Mouse (Mus musculus): Measurements from ENCODE around the gene Carmil3.
A peak's percentile ranks its signal among the peaks of the same experiment; 100 is the strongest.

Carmil3 gene

DNA sequence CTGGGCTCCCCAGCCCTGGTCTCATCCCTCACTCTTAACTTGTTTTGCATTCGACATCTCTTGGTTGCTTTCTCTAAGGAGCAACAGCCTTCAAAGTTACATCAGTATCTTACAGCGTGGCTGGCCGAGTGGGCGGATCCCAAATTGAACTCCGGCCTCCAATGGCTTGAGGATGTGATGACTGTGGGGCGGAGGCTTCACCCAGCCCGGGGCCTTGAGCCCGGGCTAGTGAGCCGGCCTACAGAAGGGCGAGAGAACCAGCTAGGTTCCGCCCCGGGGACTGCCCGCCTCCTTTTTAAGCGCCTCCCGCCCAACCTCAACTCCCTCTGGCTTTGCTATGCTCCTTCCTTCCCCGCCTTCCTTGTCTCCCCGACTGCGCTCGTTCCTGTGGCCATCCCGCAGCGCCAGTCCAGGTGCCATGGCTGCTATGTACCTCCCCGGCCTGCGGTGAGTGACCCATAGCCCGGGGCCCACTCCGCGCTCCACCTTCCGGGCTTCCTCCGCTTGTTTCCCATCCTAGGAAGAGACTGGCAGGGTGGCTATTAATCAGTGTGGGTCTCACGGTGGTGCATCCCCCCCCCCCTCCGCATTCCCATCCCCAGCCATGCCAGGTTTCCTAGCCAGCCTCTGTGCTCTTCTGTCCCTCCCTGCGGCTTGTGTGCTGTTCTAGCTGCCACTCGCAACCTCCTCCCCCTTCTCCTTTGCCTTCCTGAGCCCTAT, 49.8 kb downstream of the Carmil3 start, which contains the start of gene Pck2:
TSS of gene Pck2 (plus strand) at position 200 of the 720 bp plus-strand sequence.
- peak; percentile 93 for ATAC-seq (ENCODE audit: insufficient number of reproducible peaks, low FRiP score, low TSS enrichment)

DNA sequence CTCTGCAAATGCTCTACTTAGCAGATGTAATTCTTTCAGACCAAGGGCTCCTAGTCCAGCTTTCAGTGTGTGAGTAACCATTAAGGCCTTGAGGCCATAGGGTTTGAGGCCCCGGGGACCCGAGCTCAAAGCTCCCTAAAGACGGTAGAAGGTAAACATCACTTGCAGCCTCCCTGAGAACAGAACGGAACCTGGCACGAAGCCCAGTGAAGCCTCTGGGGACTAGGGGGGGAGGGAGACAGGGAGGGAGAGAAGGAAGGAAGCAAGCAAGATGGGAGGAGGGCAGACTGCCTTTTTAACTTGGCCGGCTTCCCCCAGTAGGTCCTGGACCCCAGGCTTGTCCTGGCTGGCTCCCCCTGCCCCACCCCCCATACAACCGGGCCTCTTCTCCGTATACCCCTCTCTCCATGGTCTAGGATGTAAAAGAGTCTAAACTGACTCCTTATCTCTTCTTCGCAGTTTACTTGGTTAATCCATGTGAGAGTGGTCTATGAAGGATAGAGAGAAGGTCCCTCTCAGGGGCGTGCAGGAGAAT, 50.4 kb downstream of the Carmil3 start:
- 0 out of 2 replicates have a peak, but pooled peaks have one; percentile 13 for ATAC-seq (ENCODE audit: insufficient number of reproducible peaks, low FRiP score, low TSS enrichment)

DNA sequence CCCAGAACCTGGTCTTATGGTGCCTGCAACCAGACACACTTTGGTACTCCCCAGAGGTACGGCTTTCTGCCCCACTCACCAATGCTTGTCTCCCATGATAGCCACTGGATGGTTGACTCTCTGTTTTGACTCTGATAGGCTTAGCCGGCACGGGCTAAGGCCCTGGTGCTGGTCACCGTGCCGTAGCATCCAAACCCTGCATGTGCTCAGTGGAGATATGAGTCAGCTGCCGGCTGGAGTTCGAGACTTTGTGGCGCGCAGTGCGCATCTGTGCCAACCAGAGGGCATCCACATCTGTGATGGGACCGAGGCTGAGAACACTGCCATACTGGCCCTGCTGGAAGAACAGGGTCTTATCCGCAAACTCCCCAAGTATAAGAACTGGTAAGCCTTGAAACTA, 51.8 kb downstream of the Carmil3 start:
- ATAC-seq (ENCODE audit: insufficient number of reproducible peaks, low FRiP score, low TSS enrichment) = no peak

DNA sequence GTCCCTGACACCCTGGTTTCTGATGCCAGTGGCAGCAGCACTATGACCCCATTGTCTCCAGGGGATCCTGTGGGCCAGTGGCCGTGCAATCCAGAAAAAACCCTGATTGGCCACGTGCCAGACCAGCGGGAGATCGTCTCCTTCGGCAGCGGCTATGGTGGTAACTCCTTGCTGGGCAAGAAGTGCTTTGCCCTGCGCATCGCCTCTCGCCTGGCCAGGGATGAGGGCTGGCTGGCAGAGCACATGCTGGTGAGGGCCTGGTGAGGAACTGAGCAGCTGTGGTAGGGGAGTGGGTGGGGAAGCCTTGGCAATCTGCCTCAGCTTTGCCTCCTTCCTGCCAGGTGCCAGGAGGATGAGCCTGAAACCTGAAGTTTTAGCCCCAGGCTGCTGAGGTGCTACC, 53.9 kb downstream of the Carmil3 start:
- no peak for ATAC-seq (ENCODE audit: insufficient number of reproducible peaks, low FRiP score, low TSS enrichment)

DNA sequence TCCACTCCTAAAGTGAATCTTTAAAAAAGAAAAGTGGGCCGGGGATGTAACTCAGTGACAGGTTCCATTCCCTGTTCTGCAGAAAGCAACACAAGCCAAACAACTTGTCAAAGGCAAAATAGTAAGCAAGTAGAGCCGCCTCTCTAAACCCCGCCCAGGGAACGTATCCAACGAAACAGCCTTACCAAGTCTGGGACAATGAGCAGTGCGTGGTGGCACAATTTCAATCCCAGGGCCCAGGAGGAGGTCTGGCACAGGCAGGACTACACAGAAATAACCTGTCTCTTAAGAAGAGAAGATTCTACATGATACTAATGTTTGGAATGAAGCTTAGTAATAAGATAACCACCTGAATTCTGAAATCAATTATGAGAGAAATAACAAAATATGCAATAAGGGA, 59.7 kb downstream of the Carmil3 start:
- no peak for ATAC-seq (ENCODE audit: insufficient number of reproducible peaks, low FRiP score, low TSS enrichment)

DNA sequence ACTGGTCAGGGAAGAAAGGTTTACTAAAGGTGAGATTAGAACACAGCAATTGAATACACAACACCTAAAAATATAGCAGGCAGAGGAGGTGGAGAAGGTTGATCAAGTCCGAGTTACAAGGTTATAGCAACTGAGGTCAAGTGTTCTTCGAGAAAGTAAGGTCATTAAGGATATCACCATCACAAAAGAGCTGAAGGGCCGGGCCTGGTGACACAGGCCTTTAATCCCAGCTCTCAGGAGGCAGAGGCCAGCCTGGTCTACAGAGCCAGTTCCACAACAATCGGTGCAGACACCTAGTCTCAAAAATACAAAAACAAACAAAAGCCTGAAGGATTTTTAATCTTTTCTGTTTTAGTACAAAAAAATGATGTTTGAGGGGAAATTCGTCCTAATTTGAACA, 60.9 kb downstream of the Carmil3 start:
- ATAC-seq (ENCODE audit: insufficient number of reproducible peaks, low FRiP score, low TSS enrichment) = no peak

DNA sequence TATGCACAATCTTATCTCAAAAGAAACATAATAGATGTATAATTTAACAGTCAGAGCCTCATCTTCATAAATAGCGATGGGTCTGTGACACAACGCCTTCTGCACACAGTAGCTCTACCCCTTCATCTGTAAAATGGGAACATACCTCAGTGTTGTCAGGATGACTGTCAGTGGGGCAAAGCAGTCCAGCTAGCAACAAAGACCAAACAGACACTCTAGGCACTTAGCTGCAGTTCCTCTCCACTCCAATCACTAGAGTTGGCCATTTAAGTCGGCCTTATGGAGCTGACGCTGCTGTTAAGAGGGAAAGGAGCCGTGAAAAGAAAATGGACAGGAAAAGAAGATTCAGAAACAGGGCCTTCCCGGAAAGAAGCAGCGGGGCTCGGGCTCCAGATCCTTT, 61.3 kb downstream of the Carmil3 start:
- no peak for ATAC-seq (ENCODE audit: insufficient number of reproducible peaks, low FRiP score, low TSS enrichment)

DNA sequence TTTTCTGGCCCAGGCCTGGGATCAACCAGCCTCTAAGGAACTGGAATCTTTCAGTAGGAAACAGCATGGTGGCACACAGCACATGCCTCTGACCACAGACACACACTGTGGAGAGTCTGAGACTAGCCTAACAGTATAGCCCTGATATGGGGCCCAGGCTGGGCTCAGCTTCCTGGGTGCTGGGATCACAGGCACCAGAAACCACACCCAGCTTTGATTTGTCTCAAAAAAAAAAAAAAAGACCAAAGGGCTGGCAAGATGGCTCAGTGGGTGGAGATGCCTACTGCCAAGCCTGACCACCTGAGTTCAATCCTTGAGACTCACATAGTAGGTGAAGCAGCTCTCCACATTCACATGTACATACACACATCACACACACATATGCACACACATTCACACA, 64.2 kb downstream of the Carmil3 start:
- ATAC-seq (ENCODE audit: insufficient number of reproducible peaks, low FRiP score, low TSS enrichment) = no peak

DNA sequence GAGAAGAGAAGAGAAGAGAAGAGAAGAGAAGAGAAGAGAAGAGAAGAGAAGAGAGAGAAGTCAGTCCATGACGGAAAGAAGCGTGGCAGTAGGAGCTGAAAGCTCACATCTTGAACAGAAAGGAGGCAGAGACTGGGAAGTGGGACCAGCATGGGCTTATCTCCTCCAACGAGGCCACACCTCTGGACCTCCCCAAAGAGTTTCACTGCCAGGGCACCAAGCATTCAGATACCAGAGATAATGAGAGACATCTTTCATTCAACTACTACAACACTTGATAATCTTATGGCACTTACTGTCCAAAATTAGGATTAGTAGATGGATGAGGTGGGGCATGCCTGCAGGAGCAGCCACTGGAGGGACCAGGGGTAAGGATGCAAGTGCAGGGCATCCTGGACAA, 65.3 kb downstream of the Carmil3 start:
- no peak for ATAC-seq (ENCODE audit: insufficient number of reproducible peaks, low FRiP score, low TSS enrichment)

DNA sequence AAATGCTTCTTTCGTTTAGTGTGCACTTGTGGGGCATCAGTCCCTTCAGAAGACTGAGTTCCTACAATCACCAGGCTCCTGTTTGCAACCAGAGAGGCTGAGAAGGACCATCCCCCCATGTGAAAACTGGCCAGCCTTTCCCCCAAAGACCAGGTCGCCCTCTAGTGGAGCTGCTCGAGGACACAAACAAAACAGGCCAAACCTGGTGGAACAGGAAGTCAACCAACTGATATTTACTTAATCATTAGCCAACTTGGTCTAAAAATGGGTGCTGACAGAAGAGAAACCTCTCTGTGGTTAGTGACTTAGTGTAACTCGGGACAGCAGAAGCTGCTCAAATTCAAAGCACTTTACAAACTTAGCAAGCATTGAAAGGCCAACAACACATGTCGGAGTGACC, 66.6 kb downstream of the Carmil3 start:
- ATAC-seq (ENCODE audit: insufficient number of reproducible peaks, low FRiP score, low TSS enrichment) = no peak

DNA sequence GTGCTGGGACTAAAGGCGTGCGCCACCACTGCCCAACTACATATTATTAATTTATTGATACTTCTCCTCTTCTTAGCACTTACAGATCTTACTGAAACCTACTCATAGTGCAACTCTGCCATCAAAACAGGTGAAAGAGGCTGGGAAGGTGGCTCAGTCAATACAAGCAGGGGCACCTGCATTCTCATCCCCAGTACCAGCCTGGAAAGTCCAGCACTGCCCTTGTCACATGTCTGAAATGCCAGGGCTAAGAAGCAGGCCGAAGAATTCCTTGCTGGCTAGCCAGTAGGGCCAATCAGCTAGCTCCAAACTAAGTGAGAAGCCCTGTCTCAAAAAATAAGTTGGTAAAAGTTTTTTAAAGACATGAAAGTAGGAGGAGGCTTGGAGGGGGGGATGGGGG, 67.1 kb downstream of the Carmil3 start:
- no peak for ATAC-seq (ENCODE audit: insufficient number of reproducible peaks, low FRiP score, low TSS enrichment)

All from cerebellum, adult (tissue).